Comparison of ENCODE assay signal across 8 mouse cellular contexts in genomic region chr11:50430277-50431133, GRCm38 (mm10). TPM values are rescaled to one million over a fixed set of nuclear protein-coding genes. Genes with fewer than 3 reads are reported as not detected.
A peak's percentile ranks its signal among the peaks of the same experiment; 100 is the strongest.
DNase-seq lines count a peak whose midpoint lies in the region; ATAC-seq and TF ChIP-seq lines count a peak whose summit lies in the region.

TSS of gene Rufy1 (minus strand) at chr11:50431125.

- peak within 1 kb of the TSS; percentile 93 for H3K9ac ChIP-seq in CH12.LX (ENCODE audit: insufficient read depth, low read depth)
- peak within 1 kb of the TSS; percentile 85 for H3K9ac ChIP-seq in forebrain, embryonic 12.5 days
- H3K9ac ChIP-seq in heart, embryonic 16.5 days (ENCODE audit: low read length): peak within 1 kb of the TSS; percentile 93
- peak within 1 kb of the TSS; percentile 86 for H3K9ac ChIP-seq in liver, embryonic 14.5 days (replicated peaks)
- peak within 1 kb of the TSS; percentile 79 for H3K9ac ChIP-seq in stomach, embryonic 15.5 days

- in situ Hi-C loops in CH12.LX (cut with MboI; ENCODE audit: low pct_ligation_motif_present, low pct_unique_long_range_greater_than_20kb, low sequenced_read_pairs): loop anchor here (10.0 kb wide), 1 partner anchor 334 kb away; no protein-coding TSS in a partner anchor

- TF ChIP-seq RAD21 in CH12.LX (IDR thresholded peaks at IDR 0.05; ENCODE audit: low read depth, low read length): no peak

- H3K27me3 ChIP-seq in CH12.LX (replicated peaks): no peaks in the 10 kb centered on the region
- H3K27me3 ChIP-seq in forebrain, embryonic 12.5 days: no peaks in the 10 kb centered on the region
- H3K27me3 ChIP-seq in heart, embryonic 16.5 days (ENCODE audit: control insufficient read depth, insufficient read depth, low read length): no peaks in the 10 kb centered on the region
- H3K27me3 ChIP-seq in liver, embryonic 14.5 days (ENCODE audit: control insufficient read depth, insufficient read depth, low read length): no peaks in the 10 kb centered on the region
- no peaks in the 10 kb centered on the region for H3K27me3 ChIP-seq in stomach, embryonic 15.5 days (replicated peaks)

- under 1% methylated on average over 90 of the region's 90 CpGs for WGBS in forebrain, embryonic 12.5 days
- under 1% methylated on average over 90 of the region's 90 CpGs for WGBS in heart, embryonic 16.5 days
- under 1% methylated on average over 81 of the region's 90 CpGs for WGBS in liver, embryonic 14.5 days (ENCODE audit: insufficient replicate concordance)
- WGBS in stomach, embryonic 15.5 days: under 1% methylated on average over 77 of the region's 90 CpGs

- ATAC-seq in forebrain, embryonic 12.5 days (ENCODE audit: low FRiP score): peak; percentile 88
- ATAC-seq in heart, embryonic 16.5 days (replicated peaks; ENCODE audit: extremely low read depth, insufficient read depth, low FRiP score): peak; percentile 86
- peak; percentile 89 for ATAC-seq in liver, embryonic 14.5 days (ENCODE audit: insufficient read depth)
- ATAC-seq in stomach, embryonic 15.5 days (ENCODE audit: insufficient read depth, low FRiP score, low read depth): peak; percentile 86

- peak; percentile 69 for TF ChIP-seq POLR2A in CH12.LX (IDR thresholded peaks at IDR 0.05; ENCODE audit: low read depth, low read length)

- H3K4me2 ChIP-seq in CH12.LX (ENCODE audit: insufficient read depth, low read depth, poor library complexity, severe bottlenecking): peak within 1 kb of the TSS; percentile 93
- peak within 1 kb of the TSS; percentile 57 for H3K4me2 ChIP-seq in forebrain, embryonic 12.5 days
- H3K4me2 ChIP-seq in heart, embryonic 16.5 days (ENCODE audit: low read depth, low read length): peak within 1 kb of the TSS; percentile 83
- peak within 1 kb of the TSS; percentile 94 for H3K4me2 ChIP-seq in liver, embryonic 14.5 days (ENCODE audit: low read depth)
- H3K4me2 ChIP-seq in stomach, embryonic 15.5 days: peak within 1 kb of the TSS; percentile 60

- TF ChIP-seq EP300 in CH12.LX (IDR thresholded peaks at IDR 0.05; ENCODE audit: low read length): peak; percentile 93
- TF ChIP-seq EP300 in liver, embryonic 14.5 days (IDR thresholded peaks at IDR 0.05; ENCODE audit: low read depth): no peak

- no peak for TF ChIP-seq CTCF in CH12.LX (conservative IDR thresholded peaks at IDR 0.05 in 1 of 2, IDR thresholded peaks at IDR 0.05 in 1 of 2; ENCODE audit: low read depth in 2 of 2, low read length in 2 of 2)
- no peak for TF ChIP-seq CTCF in liver, embryonic 14.5 days (IDR thresholded peaks at IDR 0.05; ENCODE audit: low read depth)

- peak; percentile 98 for DNase-seq in CH12.LX (ENCODE audit: extremely low read depth)
- DNase-seq in c-Kit-positive CD71-positive TER-119-negative erythroid progenitor cells, embryonic 14.5 days (ENCODE audit: low read depth): peak; percentile 63
- DNase-seq in kidney, postnatal 25 days: peak; percentile 94
- DNase-seq in liver, embryonic 14.5 days (ENCODE audit: low read depth in 3 of 3, low spot score in 3 of 3): peak; percentile 62 to 69 (median 66)
- peak; percentile 91 for DNase-seq in neural tube, embryonic 10.5 days (ENCODE audit: extremely low spot score, low spot score)

- no peaks in the 10 kb centered on the region for H3K79me2 ChIP-seq in CH12.LX (replicated peaks; ENCODE audit: control insufficient read depth, extremely low read depth, insufficient read depth, poor library complexity, severe bottlenecking)

- peaks cover 0 to 4% of the 10 kb centered on the region in 2 experiments for H3K36me3 ChIP-seq in CH12.LX (replicated peaks in 1 of 2; ENCODE audit: control insufficient read depth in 1 of 2, insufficient read depth in 1 of 2, low read length in 1 of 2)
- no peaks in the 10 kb centered on the region for H3K36me3 ChIP-seq in forebrain, embryonic 12.5 days (replicated peaks)
- no peaks in the 10 kb centered on the region for H3K36me3 ChIP-seq in heart, embryonic 16.5 days (ENCODE audit: control insufficient read depth, insufficient read depth)
- no peaks in the 10 kb centered on the region for H3K36me3 ChIP-seq in liver, embryonic 14.5 days (replicated peaks; ENCODE audit: control insufficient read depth, insufficient read depth, low read depth)
- no peaks in the 10 kb centered on the region for H3K36me3 ChIP-seq in stomach, embryonic 15.5 days

- H3K4me1 ChIP-seq in CH12.LX (ENCODE audit: control insufficient read depth in 1 of 2, insufficient read depth in 2 of 2): peaks cover 20 to 71% of the 10 kb centered on the region in 2 experiments
- H3K4me1 ChIP-seq in forebrain, embryonic 12.5 days: peaks cover 7% of the 10 kb centered on the region; the same call in 1 of the 2 replicates
- H3K4me1 ChIP-seq in heart, embryonic 16.5 days (ENCODE audit: control insufficient read depth, insufficient read depth, low read length): peaks cover 11% of the 10 kb centered on the region
- H3K4me1 ChIP-seq in liver, embryonic 14.5 days (replicated peaks; ENCODE audit: control insufficient read depth in 2 of 2, insufficient read depth in 2 of 2, low read length in 1 of 2): peaks cover 6 to 7% of the 10 kb centered on the region in 2 experiments; a peak in 3 of 4 replicates
- H3K4me1 ChIP-seq in stomach, embryonic 15.5 days: peaks cover 6% of the 10 kb centered on the region; the same call in 1 of the 2 replicates

- H3K9me3 ChIP-seq in CH12.LX (replicated peaks; ENCODE audit: low read length): peaks cover 2% of the 10 kb centered on the region
- H3K9me3 ChIP-seq in forebrain, embryonic 12.5 days: no peaks in the 10 kb centered on the region
- H3K9me3 ChIP-seq in heart, embryonic 16.5 days (replicated peaks; ENCODE audit: control insufficient read depth, low read length): no peaks in the 10 kb centered on the region
- no peaks in the 10 kb centered on the region for H3K9me3 ChIP-seq in liver, embryonic 14.5 days (ENCODE audit: control insufficient read depth, low read length)
- no peaks in the 10 kb centered on the region for H3K9me3 ChIP-seq in stomach, embryonic 15.5 days

- peak within 1 kb of the TSS; percentile 74 to 95 (median 83) for H3K4me3 ChIP-seq in CH12.LX (replicated peaks in 1 of 3; ENCODE audit: low read depth in 2 of 3, low read length in 2 of 3, poor library complexity in 1 of 3)
- H3K4me3 ChIP-seq in forebrain, embryonic 12.5 days (replicated peaks): peak within 1 kb of the TSS; percentile 73
- H3K4me3 ChIP-seq in heart, embryonic 16.5 days (ENCODE audit: low read length): peak within 1 kb of the TSS; percentile 76
- H3K4me3 ChIP-seq in liver, embryonic 14.5 days (ENCODE audit: insufficient read depth in 1 of 2, low read depth in 2 of 2, low read length in 2 of 2): peak within 1 kb of the TSS; percentile 86 to 88
- peak within 1 kb of the TSS; percentile 77 for H3K4me3 ChIP-seq in stomach, embryonic 15.5 days (replicated peaks)

- dilution Hi-C loops in CH12.LX (cut with MboI; ENCODE audit: extremely low pct_ligation_motif_present, extremely low pct_unique_long_range_greater_than_20kb, low sequenced_read_pairs): no loop called here

- peak within 1 kb of the TSS; percentile 97 for H3K27ac ChIP-seq in CH12.LX (ENCODE audit: insufficient read depth, low read depth)
- H3K27ac ChIP-seq in forebrain, embryonic 12.5 days: peak within 1 kb of the TSS; percentile 93
- peak within 1 kb of the TSS; percentile 95 for H3K27ac ChIP-seq in heart, embryonic 16.5 days (ENCODE audit: low read length)
- peak within 1 kb of the TSS; percentile 10 for H3K27ac ChIP-seq in liver, embryonic 14.5 days
- peak within 1 kb of the TSS; percentile 95 for H3K27ac ChIP-seq in stomach, embryonic 15.5 days

TF ChIP-seq in CH12.LX, 34 proteins besides CTCF, POLR2A, EP300 and RAD21 (continues in another document):
- TF ChIP-seq CHD2 (IDR thresholded peaks at IDR 0.05; ENCODE audit: low read length): peak; percentile 83
- no peak for TF ChIP-seq PAX5 (IDR thresholded peaks at IDR 0.05; ENCODE audit: low read length)
- TF ChIP-seq SIN3A (IDR thresholded peaks at IDR 0.05; ENCODE audit: low read length): peak; percentile 97
- peak; percentile 59; the same call in 1 of the 2 replicates for TF ChIP-seq MXI1 (IDR thresholded peaks at IDR 0.05; ENCODE audit: low read depth, low read length)
- no peak; the same call in 1 of the 2 replicates for TF ChIP-seq POLR2AphosphoS2 (IDR thresholded peaks at IDR 0.05; ENCODE audit: low read depth, low read length)
- 0 out of 2 replicates have a peak, but pooled peaks have one; percentile 52 for TF ChIP-seq JUND (conservative IDR thresholded peaks at IDR 0.05; ENCODE audit: low read depth, low read length)
- peak; percentile 80 for TF ChIP-seq MAZ (IDR thresholded peaks at IDR 0.05; ENCODE audit: low read depth, low read length)
- TF ChIP-seq NRF1 (IDR thresholded peaks at IDR 0.05; ENCODE audit: low read depth, low read length): peak; percentile 65; the same call in 1 of the 2 replicates
- TF ChIP-seq ETS1 (conservative IDR thresholded peaks at IDR 0.05; ENCODE audit: low read depth, low read length): peak; percentile 94
- TF ChIP-seq USF1 (IDR thresholded peaks at IDR 0.05; ENCODE audit: low read depth, low read length): peak; percentile 98
- no peak for TF ChIP-seq ZC3H11A (IDR thresholded peaks at IDR 0.05; ENCODE audit: low read depth, low read length)
- peak; percentile 85 for TF ChIP-seq MYC (IDR thresholded peaks at IDR 0.05; ENCODE audit: low read depth, low read length)
- TF ChIP-seq MAFK (IDR thresholded peaks at IDR 0.05; ENCODE audit: insufficient replicate concordance, low read length): peak; percentile 83
- TF ChIP-seq JUN (IDR thresholded peaks at IDR 0.05; ENCODE audit: insufficient read depth, low read depth, low read length): peak; percentile 56
- peak; percentile 84 for TF ChIP-seq ZMIZ1 (IDR thresholded peaks at IDR 0.05; ENCODE audit: low read depth, low read length)
- peak; percentile 91 for TF ChIP-seq IRF4 (IDR thresholded peaks at IDR 0.05; ENCODE audit: low read depth, low read length)
- peak; percentile 88 for TF ChIP-seq TBP (conservative IDR thresholded peaks at IDR 0.05; ENCODE audit: low read depth, low read length)
- no peak for TF ChIP-seq ZKSCAN1 (IDR thresholded peaks at IDR 0.05; ENCODE audit: borderline replicate concordance, low read depth, low read length)
- TF ChIP-seq RCOR1 (conservative IDR thresholded peaks at IDR 0.05; ENCODE audit: low read depth, low read length): peak; percentile 92
- TF ChIP-seq CHD1 (IDR thresholded peaks at IDR 0.05; ENCODE audit: low read depth, low read length): no peak; the same call in 1 of the 2 replicates

RNA-seq across cellular contexts. Expression of gene Rufy1, which starts in this region (rescaled TPM):
- 11.0 and 15.8 TPM in 2 replicates for total RNA-seq in CH12.LX (2012; rRNA removed)
- 17.8 and 18.0 TPM in 2 replicates for total RNA-seq in CH12.LX (2014; rRNA removed)
- polyA plus RNA-seq in CH12.LX (2012; ENCODE audit: insufficient read length, low read depth): 21.3 and 24.5 TPM in 2 replicates
- 30.7 and 31.5 TPM in 2 replicates for polyA plus RNA-seq in forebrain, embryonic 12.5 days (2016; fragmentation: Nextera tagmentation; extraction: Ambion mirVana)
- 31.1 and 33.4 TPM in 2 replicates for polyA plus RNA-seq in heart, embryonic 16.5 days (2015; fragmentation: Nextera tagmentation; extraction: Ambion mirVana)
- 3.5 and 5.1 TPM in 2 replicates for polyA plus RNA-seq in liver, embryonic 14.5 days (2012; rRNA removed)
- polyA plus RNA-seq in liver, embryonic 14.5 days (2014; fragmentation: Nextera tagmentation; extraction: Ambion mirVana): 7.1 and 8.9 TPM in 2 replicates
- polyA plus RNA-seq in stomach, embryonic 15.5 days (2015; fragmentation: Nextera tagmentation; extraction: Ambion mirVana): 20.5 and 20.7 TPM in 2 replicates

Comparison
In these comparisons a context has a peak if more than half of its experiments do, and no peak if none do; other contexts are left out.
1. Peak in every context shown above with its lines: DNase-seq, ATAC-seq, H3K4me3 ChIP-seq and H3K27ac ChIP-seq.
2. H3K27ac ChIP-seq: peak in every context shown above with its lines; median percentile 97 in CH12.LX; 95 in heart, embryonic 16.5 days; 95 in stomach, embryonic 15.5 days; 93 in forebrain, embryonic 12.5 days; 10 in liver, embryonic 14.5 days.